19 mouse cellular contexts compared by ENCODE assay signal in genomic region chr1:106774896-106775295, GRCm38 (mm10).
"Had no signal": no experiment of that assay in that cellular context is flagged by ENCODE, and none has a peak within 500 bp of the region (broad histone marks: within the 10 kb centered on the region; RNA-seq: fewer than 3 reads in every experiment).

No protein-coding gene starts in this region.

- H3K4me3 ChIP-seq: midbrain, embryonic 10.5 days; midbrain, embryonic 12.5 days; myocyte; neural tube, embryonic 13.5 days; neural tube, embryonic 15.5 days had no signal

- H3K27me3 ChIP-seq: midbrain, embryonic 12.5 days; neural tube, embryonic 13.5 days; neural tube, embryonic 15.5 days had no signal

- H3K9me3 ChIP-seq: midbrain, embryonic 10.5 days; midbrain, embryonic 12.5 days; neural tube, embryonic 13.5 days; neural tube, embryonic 15.5 days had no signal

- H3K4me1 ChIP-seq: midbrain, embryonic 10.5 days; midbrain, embryonic 12.5 days; neural tube, embryonic 13.5 days; neural tube, embryonic 15.5 days had no signal

- H3K4me2 ChIP-seq: lung, embryonic 14.5 days; midbrain, embryonic 12.5 days; neural tube, embryonic 13.5 days; neural tube, embryonic 15.5 days had no signal

- DNase-seq: lung, adult 18-20 months; lung, embryonic 14.5 days; lung, postnatal 10 days; lung, postnatal 4 days; midbrain, embryonic 14.5 days; right cerebral cortex, adult 18-20 months; right cerebral cortex, postnatal 25 days; right cerebral cortex, postnatal 4 days; spleen, adult 18-20 months; thymus, adult 18-20 months; thymus, postnatal 14 days; thymus, postnatal 36 days had no signal

- H3K27ac ChIP-seq: liver, embryonic 14.5 days; midbrain, embryonic 10.5 days; midbrain, embryonic 12.5 days; neural tube, embryonic 13.5 days; neural tube, embryonic 15.5 days had no signal

- H3K9ac ChIP-seq: liver, embryonic 14.5 days; lung, embryonic 14.5 days; midbrain, embryonic 12.5 days; neural tube, embryonic 13.5 days; neural tube, embryonic 15.5 days had no signal

- ATAC-seq: midbrain, embryonic 16.5 days had no signal
